Mouse (Mus musculus) brown adipose tissue, adult 24 weeks (tissue): ENCODE results near the gene C2. TPM values are rescaled to one million over a fixed set of nuclear protein-coding genes. Genes with fewer than 3 reads are reported as not detected.

Experiments
- H3K27ac ChIP-seq: fragments of 200-500 bp; replicated peaks from 2 replicates; pipeline ENCODE4 v1.5.1; 2012; ENCODE audit warnings: low read depth, mild to moderate bottlenecking, low read length
- H3K4me1 ChIP-seq: fragments of 200-500 bp; 2 replicates; pipeline ENCODE4 v1.6.1; 2012; ENCODE audit warnings: low read length, mixed read lengths; ENCODE audit not compliant: control insufficient read depth, insufficient read depth, insufficient read length
- H3K4me3 ChIP-seq: fragments of 200-500 bp; 2 replicates; pipeline ENCODE4 v1.5.1; 2012; ENCODE audit warnings: low read depth, mild to moderate bottlenecking, low read length, moderate library complexity; ENCODE audit not compliant: insufficient read depth
- polyA plus RNA-seq: library from polyadenylated mRNA; stranded (reverse); fragments of >200 nt; gene quantifications from 2 replicates; pipeline ENCODE4 v1.2.4, GENCODE M21; 2012; ENCODE audit not compliant: missing spikeins, insufficient read depth, insufficient read length

Gene C2
- polyA plus RNA-seq, 1 experiment: 6.0 TPM

DNA sequence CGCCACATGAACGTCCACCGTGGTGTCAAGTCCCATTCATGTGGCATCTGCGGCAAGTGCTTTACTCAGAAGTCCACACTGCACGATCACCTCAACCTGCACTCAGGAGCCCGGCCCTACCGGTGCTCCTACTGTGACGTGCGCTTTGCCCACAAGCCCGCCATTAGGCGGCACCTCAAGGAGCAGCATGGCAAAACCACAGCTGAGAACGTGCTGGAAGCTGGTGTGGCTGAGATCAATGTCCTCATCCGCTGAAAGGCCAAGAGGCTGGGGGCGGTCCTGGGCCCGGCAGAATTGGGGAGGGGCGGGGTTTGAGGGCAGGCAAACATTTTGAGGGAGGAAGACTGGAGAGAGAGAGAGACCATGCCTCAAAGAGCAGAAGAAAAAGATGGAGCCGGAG lies 1.7 kb downstream of the C2 start:
- Histone ChIP-seq H3K4me3 (no peak overlapping the region), H3K27ac (no peak overlapping the region), H3K4me1 (peaks cover 3% of the 10 kb centered on the region; the same call in 1 of the 2 replicates)

DNA sequence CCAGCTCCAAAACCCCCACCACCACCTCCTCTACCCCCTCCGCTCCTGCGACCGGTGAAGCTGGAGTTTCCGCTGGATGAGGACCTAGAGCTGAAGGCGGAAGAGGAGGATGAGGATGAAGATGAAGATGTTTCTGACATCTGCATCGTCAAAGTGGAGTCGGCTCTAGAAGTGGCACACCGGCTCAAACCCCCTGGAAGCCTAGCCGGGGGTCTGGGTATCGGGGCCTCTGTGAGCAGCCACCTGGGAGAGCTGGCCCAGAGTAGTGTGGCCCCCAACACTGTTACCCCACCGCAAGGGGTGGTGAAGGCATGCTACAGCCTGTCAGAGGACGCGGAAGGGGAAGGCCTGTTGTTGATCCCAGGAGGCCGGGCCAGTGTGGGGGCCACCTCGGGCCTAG lies 2.3 kb downstream of the C2 start:
- no peak overlapping the region for H3K27ac ChIP-seq
- H3K4me3 ChIP-seq: no peak overlapping the region
- peaks cover 3% of the 10 kb centered on the region; the same call in 1 of the 2 replicates for H3K4me1 ChIP-seq

DNA sequence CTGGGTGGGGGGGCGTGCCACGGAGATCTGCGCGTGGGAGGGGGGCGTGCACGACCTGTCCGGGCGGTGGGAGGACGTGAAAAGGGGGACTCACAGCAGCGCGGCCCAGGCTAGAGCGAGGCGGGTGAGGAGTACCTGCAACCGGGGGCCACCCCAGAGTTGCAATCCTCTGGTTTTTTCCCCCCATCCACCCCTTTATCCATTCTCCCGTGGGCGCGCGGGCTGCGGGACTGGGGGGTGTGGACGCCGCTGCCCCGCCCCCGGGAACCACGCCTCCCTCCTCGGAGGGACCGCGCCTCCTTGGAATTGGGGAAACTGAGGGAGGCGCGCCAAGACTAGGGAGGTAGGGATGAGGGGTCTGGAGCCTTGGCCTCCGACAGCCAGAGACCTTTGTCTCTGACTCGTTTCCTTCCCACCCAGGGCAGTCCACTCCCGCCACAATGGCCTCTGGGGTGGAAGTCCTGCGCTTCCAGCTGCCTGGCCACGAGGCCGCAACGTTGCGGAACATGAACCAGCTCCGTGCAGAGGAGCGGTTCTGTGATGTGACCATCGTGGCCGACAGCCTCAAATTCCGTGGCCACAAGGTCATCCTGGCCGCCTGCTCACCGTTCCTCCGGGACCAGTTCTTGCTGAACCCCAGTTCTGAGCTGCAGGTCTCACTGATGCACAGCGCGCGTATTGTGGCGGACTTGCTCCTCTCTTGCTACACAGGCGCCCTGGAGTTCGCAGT lies 3.1 kb downstream of the C2 start:
- Histone ChIP-seq H3K4me3 (peak overlapping the region; percentile 69), H3K27ac (no peak overlapping the region)

DNA sequence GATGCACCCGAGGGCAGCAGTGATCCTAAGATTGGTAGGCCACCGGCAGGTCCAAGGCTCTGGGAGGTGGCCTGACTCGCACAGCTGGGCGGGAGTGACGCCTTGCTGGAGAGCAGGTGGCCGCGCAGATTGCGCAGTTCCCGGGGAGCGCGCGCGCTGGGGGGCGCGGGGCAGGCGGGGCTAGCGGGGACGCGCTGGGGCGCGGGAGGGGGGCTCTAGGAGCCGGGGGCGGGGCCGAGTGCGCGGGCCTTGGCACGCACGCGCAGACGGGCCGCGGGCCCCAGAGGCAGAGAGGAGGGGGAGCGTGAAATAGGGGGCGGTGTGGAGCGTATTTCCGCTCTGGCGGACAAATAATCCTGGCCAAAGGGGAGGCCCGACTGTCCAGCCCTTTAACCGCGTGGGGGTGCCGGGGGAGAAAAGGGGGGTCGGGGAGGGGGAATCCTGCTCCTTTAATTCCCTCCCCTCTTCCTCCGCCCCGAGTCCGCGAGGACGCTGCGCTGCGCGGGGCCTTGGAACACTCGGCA lies 3.9 kb downstream of the C2 start:
- H3K4me1 ChIP-seq: peaks cover 3% of the 10 kb centered on the region; the same call in 1 of the 2 replicates

More for the DNA sequence above, 3.1 kb downstream of the C2 start:
- H3K4me1 ChIP-seq: peaks cover 3% of the 10 kb centered on the region; the same call in 1 of the 2 replicates

DNA sequence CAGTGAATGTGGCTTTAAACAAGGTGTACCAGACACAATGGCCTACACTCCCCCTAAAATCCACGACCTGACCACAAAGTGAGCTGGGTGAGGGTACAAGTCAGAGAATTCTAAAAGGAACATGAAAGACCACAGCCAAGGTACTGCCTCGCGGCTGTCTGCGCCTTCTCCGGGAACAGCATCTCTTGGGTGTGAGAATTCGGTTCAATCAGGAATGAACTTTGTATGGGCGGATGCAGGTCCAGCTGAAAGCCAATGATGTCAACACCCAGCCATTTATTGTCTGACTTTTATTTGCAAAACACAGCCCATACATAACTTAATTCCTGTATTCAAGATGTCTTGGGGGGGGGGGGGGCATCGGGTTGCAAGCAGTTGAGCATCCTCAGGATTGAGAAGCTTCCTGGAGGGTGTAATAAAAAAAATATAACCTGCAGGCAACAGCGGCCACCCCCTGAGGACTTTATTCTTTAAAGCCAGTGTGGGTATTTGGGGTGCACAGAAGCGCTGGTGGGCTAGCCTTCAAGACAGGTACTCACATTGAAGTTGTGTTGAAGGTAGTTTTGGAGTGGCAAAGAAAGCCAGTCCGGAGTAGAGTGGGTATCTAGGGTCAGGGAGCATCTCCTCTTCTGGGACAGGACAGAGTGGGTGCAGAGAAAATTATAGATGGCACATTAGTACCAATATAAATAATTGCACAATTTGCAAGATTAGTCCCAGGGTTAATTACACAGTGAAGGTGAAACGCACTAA lies 4.8 kb downstream of the C2 start:
- Histone ChIP-seq H3K4me3 (no peak overlapping the region), H3K27ac (peak overlapping the region; percentile 80), H3K4me1 (peaks cover 3% of the 10 kb centered on the region; the same call in 1 of the 2 replicates)

More for the DNA sequence above, 3.9 kb downstream of the C2 start:
- peak overlapping the region; percentile 65 for H3K4me3 ChIP-seq
- H3K27ac ChIP-seq: peak overlapping the region; percentile 80

DNA sequence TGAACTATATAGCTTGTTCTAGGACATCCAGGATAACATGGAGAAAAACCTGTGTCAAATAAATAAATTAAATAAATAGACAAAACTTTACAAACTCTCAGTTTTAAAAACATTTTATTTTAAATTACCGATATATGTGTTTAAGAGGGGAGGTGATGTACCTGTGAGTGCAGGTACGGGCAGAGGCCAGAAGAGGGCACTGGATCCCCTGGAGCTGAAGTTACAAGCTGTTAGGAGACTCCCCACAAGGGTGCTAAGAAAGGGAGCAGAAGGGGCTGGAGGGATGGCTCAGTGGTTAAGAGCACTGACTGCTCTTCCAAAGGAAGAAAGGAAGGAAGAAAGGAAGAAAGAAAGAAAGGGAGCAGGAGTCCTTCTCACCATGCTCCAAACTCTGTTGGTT lies 6.7 kb downstream of the C2 start:
- Histone ChIP-seq H3K27ac (no peak overlapping the region), H3K4me3 (no peak overlapping the region), H3K4me1 (no peaks in the 10 kb centered on the region; the same call in 1 of the 2 replicates)

DNA sequence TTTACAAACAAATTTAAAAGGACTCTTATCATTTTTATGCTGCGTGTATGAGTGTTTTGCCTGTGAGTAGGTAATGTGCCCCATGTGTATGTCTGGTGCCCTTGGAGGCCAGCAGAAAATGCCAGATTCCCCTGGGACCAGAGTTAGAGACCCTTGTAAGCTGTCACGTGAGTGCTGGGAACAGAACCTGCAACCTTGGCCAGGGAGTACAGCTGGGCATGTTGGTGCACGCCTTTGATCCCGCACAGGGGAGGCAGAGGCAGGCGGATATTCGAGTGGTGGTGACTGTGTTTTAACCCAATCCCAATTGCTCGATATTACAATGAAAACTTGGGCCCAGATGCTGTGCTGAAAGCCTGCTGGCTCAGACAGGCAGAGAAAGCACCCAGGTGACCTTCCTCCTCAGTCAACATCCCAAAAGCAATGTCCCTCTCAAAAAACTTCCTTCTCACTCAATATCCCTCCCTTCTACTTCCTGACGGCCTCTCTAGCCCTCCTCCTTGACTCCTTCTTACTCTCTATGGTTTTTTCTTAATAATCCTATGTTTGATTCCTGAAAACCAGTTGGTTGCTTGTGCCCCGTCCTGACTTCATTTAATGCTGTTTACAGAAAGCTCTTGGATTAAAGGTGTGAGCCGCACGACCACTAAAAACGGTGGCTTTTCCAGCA lies 7.9 kb downstream of the C2 start:
- Histone ChIP-seq H3K27ac (no peak overlapping the region), H3K4me1 (no peaks in the 10 kb centered on the region; the same call in 1 of the 2 replicates), H3K4me3 (no peak overlapping the region)

DNA sequence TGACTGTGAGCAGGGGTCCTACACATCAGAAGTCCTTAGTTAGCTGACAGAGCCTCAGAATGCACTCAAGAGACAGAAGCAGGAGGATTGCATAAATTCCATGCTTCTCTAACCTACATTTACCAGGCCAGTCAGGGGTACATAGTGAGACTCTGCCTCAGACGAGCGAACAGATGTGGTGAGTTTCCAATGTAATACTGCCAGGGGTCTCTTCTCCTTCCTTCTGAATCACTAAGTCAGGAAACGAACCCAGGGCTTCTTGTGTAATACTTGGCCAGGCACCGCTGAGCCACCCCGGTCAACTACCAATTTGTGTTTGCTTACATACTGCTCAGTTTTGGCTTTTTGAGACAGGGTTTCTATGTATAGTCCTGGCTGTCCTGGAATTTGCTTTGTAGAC lies 10.1 kb downstream of the C2 start:
- Histone ChIP-seq H3K27ac (no peak overlapping the region), H3K4me3 (no peak overlapping the region), H3K4me1 (no peaks in the 10 kb centered on the region)

DNA sequence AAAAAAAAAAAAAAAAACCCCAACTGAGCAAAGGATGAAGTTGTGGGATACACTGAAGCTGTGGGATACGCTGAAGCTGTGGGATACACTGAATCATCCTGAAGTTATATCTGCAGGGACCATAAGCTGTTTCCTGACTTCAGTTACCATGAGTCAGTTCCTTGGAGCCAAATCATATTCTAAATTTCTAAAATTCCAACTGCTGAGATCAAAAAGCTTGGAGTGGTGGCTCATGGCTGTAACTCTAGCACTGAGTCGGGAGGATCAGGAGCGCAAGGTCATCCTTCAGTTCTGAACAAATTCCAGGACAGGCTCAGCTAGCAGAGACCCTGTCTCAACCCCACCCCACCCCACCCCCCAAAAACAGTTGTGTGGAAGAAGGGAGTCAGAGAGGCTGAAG lies 12.4 kb downstream of the C2 start:
- Histone ChIP-seq H3K4me1 (no peaks in the 10 kb centered on the region), H3K27ac (no peak overlapping the region), H3K4me3 (no peak overlapping the region)

DNA sequence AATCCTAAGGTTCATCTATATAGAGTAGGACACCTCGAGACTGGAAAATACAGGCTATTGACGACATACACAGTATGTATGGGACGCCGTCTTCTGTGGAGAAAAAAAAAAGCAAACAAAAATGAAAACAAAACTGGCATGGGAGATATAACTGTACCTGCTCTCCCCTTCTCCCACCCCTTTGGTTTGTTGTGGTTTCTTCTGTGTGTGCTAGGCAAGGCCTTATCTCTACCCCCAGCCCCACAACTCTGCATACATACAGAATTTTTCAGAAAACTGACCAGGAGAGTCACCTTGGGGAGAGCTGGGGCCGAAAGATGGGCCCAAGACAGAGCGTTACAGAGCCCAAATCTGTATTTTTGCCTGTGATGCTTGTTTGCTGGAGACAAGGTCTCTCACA lies 13.4 kb downstream of the C2 start:
- H3K27ac ChIP-seq: no peak overlapping the region
- 0 out of 2 replicates have a peak, but pooled peaks cover 2% of the 10 kb centered on the region for H3K4me1 ChIP-seq
- H3K4me3 ChIP-seq: no peak overlapping the region

DNA sequence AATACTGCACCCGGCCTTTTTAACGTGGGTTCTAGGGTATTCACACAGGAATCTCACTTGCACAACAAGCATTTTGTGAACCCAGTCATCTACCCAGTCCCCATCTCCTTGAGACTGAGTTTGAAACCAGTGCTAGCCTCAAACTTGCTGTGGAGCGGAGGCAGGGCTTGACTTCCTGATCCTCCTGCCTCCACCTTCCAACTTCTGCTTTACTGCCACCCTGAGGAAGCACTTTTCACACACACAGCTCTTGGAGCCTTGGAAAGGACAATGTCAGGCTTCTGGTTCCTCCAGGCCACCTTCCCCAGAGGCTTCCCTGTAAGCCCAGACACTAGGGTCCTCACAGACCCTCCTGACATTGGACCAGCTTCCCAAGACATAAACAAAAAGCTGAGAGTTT lies 14.7 kb downstream of the C2 start:
- no peak overlapping the region for H3K4me3 ChIP-seq
- 0 out of 2 replicates have a peak, but pooled peaks cover 2% of the 10 kb centered on the region for H3K4me1 ChIP-seq
- no peak overlapping the region for H3K27ac ChIP-seq

DNA sequence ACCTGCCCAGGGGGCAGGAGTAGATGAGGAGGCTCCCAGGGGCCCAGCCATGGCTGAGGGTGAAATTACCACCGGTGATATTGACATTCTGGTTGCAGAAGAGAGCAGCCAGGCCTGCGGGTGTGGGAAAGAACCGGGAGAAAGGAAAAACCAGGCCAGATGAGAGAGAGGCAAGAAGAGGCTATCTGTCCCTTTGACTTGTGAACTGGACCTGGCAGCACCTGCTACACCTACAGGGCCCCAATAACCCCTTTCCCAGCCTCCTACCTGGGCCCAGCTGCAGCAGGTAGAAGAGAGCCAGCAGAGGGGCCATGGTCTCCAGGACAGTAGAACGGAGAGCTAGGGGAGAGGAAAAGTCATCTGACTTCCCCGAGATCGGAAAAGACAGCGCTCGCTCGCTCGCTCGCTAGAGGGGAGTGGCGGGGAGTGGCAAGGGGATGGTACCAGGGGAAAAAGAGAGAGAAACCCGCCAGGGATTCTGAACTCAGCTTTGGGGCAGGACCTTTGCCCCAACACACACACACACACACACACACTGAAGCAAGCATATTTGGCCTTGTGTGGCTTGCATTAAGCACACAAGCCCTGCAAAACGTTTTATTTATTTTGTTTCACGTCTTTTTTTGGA lies 16.3 kb downstream of the C2 start, which contains the start of gene Gm20547:
TSS of gene Gm20547 (minus strand) at position 360 of the 628 bp plus-strand sequence.
- Histone ChIP-seq H3K27ac (no peak within 1 kb of the TSS), H3K4me1 (0 out of 2 replicates have a peak, but pooled peaks cover 2% of the 10 kb centered on the region), H3K4me3 (peak within 1 kb of the TSS; percentile 26; the same call in 1 of the 2 replicates)

DNA sequence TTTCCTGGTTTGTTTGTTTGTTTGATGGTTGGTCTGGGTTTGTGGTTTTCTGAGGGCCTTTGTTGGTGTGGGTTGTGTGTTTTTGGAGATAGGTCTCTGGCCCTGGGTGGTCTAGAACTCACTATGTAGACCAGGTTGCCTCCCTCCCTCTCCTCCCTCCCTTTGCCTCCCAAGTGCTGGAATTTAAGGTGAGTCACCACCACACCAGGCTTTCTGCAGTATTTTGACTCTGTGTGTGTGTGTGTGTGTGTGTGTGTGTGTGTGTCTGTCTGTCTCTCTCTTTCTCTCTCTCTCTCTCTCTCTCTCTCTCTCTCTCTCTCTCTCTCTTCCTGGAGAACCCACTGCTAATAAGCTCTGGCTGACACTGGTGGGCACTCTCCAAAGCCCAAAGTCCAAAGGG lies 16.9 kb downstream of the C2 start:
- no peak overlapping the region for H3K4me3 ChIP-seq
- no peak overlapping the region for H3K27ac ChIP-seq

DNA sequence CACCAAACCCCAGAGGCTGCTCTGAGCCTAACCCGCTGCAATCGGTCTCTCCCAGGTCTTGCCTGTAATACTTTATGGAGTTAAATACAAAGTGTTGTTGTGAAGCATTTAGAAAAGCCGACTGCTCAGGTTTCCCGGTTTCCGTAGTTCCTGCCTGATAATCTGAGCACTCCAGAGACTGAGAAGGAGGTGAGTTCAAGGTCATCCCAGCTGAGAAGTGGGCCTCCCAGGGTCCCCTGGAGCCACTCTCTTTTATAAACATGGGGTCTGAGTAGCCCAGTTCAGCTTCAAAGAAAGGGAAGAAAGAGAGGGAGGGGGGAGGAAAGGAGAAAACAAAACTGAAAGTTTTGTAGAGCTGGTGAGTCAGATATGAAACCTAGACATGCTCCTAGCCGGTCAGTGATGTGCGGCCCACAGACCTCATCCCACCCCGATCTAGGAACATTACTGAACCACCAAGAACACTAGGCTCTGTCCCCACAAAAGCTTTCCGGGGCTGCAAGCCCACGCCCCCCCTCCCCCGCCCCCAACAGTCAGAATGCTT lies 18.7 kb downstream of the C2 start, which contains the start of gene Zbtb12:
TSS of gene Zbtb12 (plus strand) at position 148 of the 544 bp plus-strand sequence.
- Histone ChIP-seq H3K4me3 (peak within 1 kb of the TSS; percentile 28; the same call in 1 of the 2 replicates), H3K27ac (no peak within 1 kb of the TSS), H3K4me1 (0 out of 2 replicates have a peak, but pooled peaks cover 2% of the 10 kb centered on the region)

More for the DNA sequence above, 16.9 kb downstream of the C2 start:
- H3K4me1 ChIP-seq: 0 out of 2 replicates have a peak, but pooled peaks cover 2% of the 10 kb centered on the region
